Mouse (Mus musculus) ES-E14 (cell line): ENCODE results near the gene Zfp27.
"Not testable (repeated sequence)": the region's sequence is repeated elsewhere in the genome, so short reads cannot be mapped to it uniquely, and the experiment has no call there.

Source experiments
- CHD2 ChIP-seq: IDR thresholded peaks from 2 replicates; pipeline ENCODE4 v1.6.1; 2014; ENCODE audit warnings: mild to moderate bottlenecking, low read depth, low read length, inconsistent platforms
- HCFC1 ChIP-seq: IDR thresholded peaks from 2 replicates; pipeline ENCODE4 v1.6.1; 2012; ENCODE audit warnings: low read length, inconsistent platforms, borderline replicate concordance; ENCODE audit not compliant: insufficient read depth
- MAFK ChIP-seq: IDR thresholded peaks from 2 replicates; pipeline ENCODE4 v1.6.1; 2014; ENCODE audit warnings: mild to moderate bottlenecking, low read depth, low read length, inconsistent platforms; ENCODE audit not compliant: insufficient read depth
- ZC3H11A ChIP-seq: IDR thresholded peaks from 2 replicates; pipeline ENCODE4 v1.6.1; 2012; ENCODE audit warnings: low read depth, mild to moderate bottlenecking, inconsistent platforms, low read length, borderline replicate concordance

GRCm38 (mm10) chr7:29877561-29877960, 28.8 kb downstream of the Zfp27 start:
- TF ChIP-seq MAFK, CHD2, HCFC1, ZC3H11A: not testable (repeated sequence)
